Mouse (Mus musculus) CH12.LX (cell line): ENCODE results near the gene Insm1. TPM values are rescaled to one million over a fixed set of nuclear protein-coding genes. Genes with fewer than 3 reads are reported as not detected.

Experiments used
- DNase-seq: peaks from one replicate; pipeline ENCODE4 v3.0.0-alpha.2; 2013; ENCODE audit errors: extremely low read depth
- H3K27ac ChIP-seq: 2 replicates; pipeline ENCODE4 v1.5.1; 2012; ENCODE audit warnings: low read depth, mild to moderate bottlenecking, control low read depth, moderate library complexity; ENCODE audit not compliant: insufficient read depth
- H3K27me3 ChIP-seq: replicated peaks from 2 replicates; pipeline ENCODE3; 2012; ENCODE audit warnings: inconsistent platforms
- H3K36me3 ChIP-seq, 2 experiments: replicated peaks in 1 of 2; 2 replicates each; pipeline versions ENCODE3 to v1.6.1; 2012; ENCODE audit warnings: inconsistent platforms in 1 of 2, low read length in 1 of 2, mild to moderate bottlenecking in 1 of 2, mixed read lengths in 1 of 2, moderate library complexity in 1 of 2; ENCODE audit not compliant: control insufficient read depth in 1 of 2, insufficient read depth in 1 of 2
- H3K4me1 ChIP-seq, 2 experiments: 2 replicates each; pipeline ENCODE4 v1.6.1; 2012; ENCODE audit warnings: inconsistent platforms in 1 of 2, moderate library complexity in 1 of 2; ENCODE audit not compliant: insufficient read depth in 2 of 2, control insufficient read depth in 1 of 2
- H3K4me2 ChIP-seq: 2 replicates; pipeline ENCODE4 v1.6.1; 2012; ENCODE audit warnings: low read depth, mild to moderate bottlenecking, control low read depth; ENCODE audit not compliant: poor library complexity, insufficient read depth, severe bottlenecking
- H3K4me3 ChIP-seq, 3 experiments: fragments of 150-350 bp in 1 of 3; sonication (generic) in 1 of 3; replicated peaks in 1 of 3; 2 replicates each; pipeline versions ENCODE3 to v1.5.1; 2011 to 2012; ENCODE audit warnings: low read depth in 2 of 3, low read length in 2 of 3, mild to moderate bottlenecking in 2 of 3, moderate library complexity in 2 of 3, control low read depth in 1 of 3, improper control_type of control experiment in 1 of 3, inconsistent platforms in 1 of 3, mixed read lengths in 1 of 3; ENCODE audit not compliant: poor library complexity in 1 of 3
- H3K79me2 ChIP-seq: replicated peaks from 2 replicates; pipeline ENCODE4 v1.6.1; 2012; ENCODE audit warnings: mild to moderate bottlenecking, moderate library complexity; ENCODE audit not compliant: control insufficient read depth, poor library complexity, insufficient read depth, severe bottlenecking; ENCODE audit errors: extremely low read depth
- H3K9ac ChIP-seq: 2 replicates; pipeline ENCODE4 v1.6.1; 2012; ENCODE audit warnings: low read depth, mild to moderate bottlenecking, control low read depth, moderate library complexity; ENCODE audit not compliant: insufficient read depth
- H3K9me3 ChIP-seq: replicated peaks from 2 replicates; pipeline ENCODE3; 2012; ENCODE audit warnings: low read length, inconsistent platforms, mixed read lengths
- CHD1 ChIP-seq: IDR thresholded peaks from 2 replicates; pipeline ENCODE4 v1.6.1; 2012; ENCODE audit warnings: low read depth, low read length, improper control_type of control experiment, inconsistent platforms
- CHD2 ChIP-seq: IDR thresholded peaks from 2 replicates; pipeline ENCODE4 v1.6.1; 2011; ENCODE audit warnings: low read length, improper control_type of control experiment
- EP300 ChIP-seq: IDR thresholded peaks from 2 replicates; pipeline ENCODE4 v1.6.1; 2011; ENCODE audit warnings: low read length, improper control_type of control experiment
- ETS1 ChIP-seq: conservative IDR thresholded peaks from 2 replicates; pipeline ENCODE4 v1.6.1; 2012; ENCODE audit warnings: low read depth, mild to moderate bottlenecking, inconsistent platforms, low read length, improper control_type of control experiment, moderate library complexity
- GABPA ChIP-seq: IDR thresholded peaks from 2 replicates; pipeline ENCODE4 v1.6.1; 2012; ENCODE audit warnings: low read depth, low read length, improper control_type of control experiment, inconsistent platforms; ENCODE audit not compliant: insufficient replicate concordance
- JUN ChIP-seq: IDR thresholded peaks from 2 replicates; pipeline ENCODE4 v1.6.1; 2011; ENCODE audit warnings: low read depth, mild to moderate bottlenecking, low read length, improper control_type of control experiment, moderate library complexity; ENCODE audit not compliant: insufficient read depth
- KAT2A ChIP-seq: IDR thresholded peaks from 2 replicates; pipeline ENCODE4 v1.6.1; 2012; ENCODE audit warnings: low read length, improper control_type of control experiment, inconsistent platforms; ENCODE audit not compliant: insufficient replicate concordance
- MAZ ChIP-seq: IDR thresholded peaks from 2 replicates; pipeline ENCODE4 v1.6.1; 2012; ENCODE audit warnings: low read depth, mild to moderate bottlenecking, inconsistent platforms, low read length, improper control_type of control experiment, moderate library complexity
- MEF2A ChIP-seq: IDR thresholded peaks from 2 replicates; pipeline ENCODE4 v1.6.1; 2014; ENCODE audit warnings: low read depth, mild to moderate bottlenecking, inconsistent platforms, low read length, improper control_type of control experiment, borderline replicate concordance
- MXI1 ChIP-seq: IDR thresholded peaks from 2 replicates; pipeline ENCODE4 v1.6.1; 2011; ENCODE audit warnings: mild to moderate bottlenecking, low read depth, low read length, improper control_type of control experiment
- MYC ChIP-seq: IDR thresholded peaks from 2 replicates; pipeline ENCODE4 v1.6.1; 2011; ENCODE audit warnings: low read depth, mild to moderate bottlenecking, improper control_type of control experiment, low read length
- PAX5 ChIP-seq: IDR thresholded peaks from 2 replicates; pipeline ENCODE4 v1.6.1; 2012; ENCODE audit warnings: low read length, inconsistent platforms, mixed read lengths
- RAD21 ChIP-seq: IDR thresholded peaks from 2 replicates; pipeline ENCODE4 v1.6.1; 2011; ENCODE audit warnings: low read depth, mild to moderate bottlenecking, low read length, improper control_type of control experiment, moderate library complexity
- SIN3A ChIP-seq: IDR thresholded peaks from 2 replicates; pipeline ENCODE4 v1.6.1; 2012; ENCODE audit warnings: low read length, improper control_type of control experiment, inconsistent platforms
- TCF12 ChIP-seq: IDR thresholded peaks from 2 replicates; pipeline ENCODE4 v1.6.1; 2014; ENCODE audit warnings: low read depth, mild to moderate bottlenecking, inconsistent platforms, low read length, improper control_type of control experiment
- ZC3H11A ChIP-seq: IDR thresholded peaks from 2 replicates; pipeline ENCODE4 v1.6.1; 2012; ENCODE audit warnings: low read depth, mild to moderate bottlenecking, inconsistent platforms, low read length, improper control_type of control experiment
- ZKSCAN1 ChIP-seq: IDR thresholded peaks from 2 replicates; pipeline ENCODE4 v1.6.1; 2012; ENCODE audit warnings: low read depth, inconsistent platforms, low read length, improper control_type of control experiment, borderline replicate concordance
- dilution Hi-C: fragments of 300-500 bp; cut with MboI; formaldehyde crosslinking; loops from 2 replicates; pipeline ENCODE4 v1.14.3; 2020; ENCODE audit warnings: low sequenced_read_pairs; ENCODE audit not compliant: extremely low pct_unique_long_range_greater_than_20kb, extremely low pct_ligation_motif_present
- in situ Hi-C: fragments of 300-500 bp; cut with MboI; formaldehyde crosslinking; loops from 3 replicates; pipeline ENCODE4 v1.14.3; 2019; ENCODE audit warnings: low sequenced_read_pairs, low pct_ligation_motif_present, low pct_unique_long_range_greater_than_20kb, mixed read lengths
- polyA plus RNA-seq: library from polyadenylated mRNA; unstranded; fragments of >175 nt; gene quantifications from 2 replicates; pipeline ENCODE4 v1.2.1, GENCODE M21; 2012; ENCODE audit warnings: low read depth; ENCODE audit not compliant: insufficient read length
- total RNA-seq, 2 experiments: library from RNA; depleted of rRNA; stranded (reverse); fragments of 300-350 nt in 1 of 2; fragments of >200 nt in 1 of 2; gene quantifications; 2 replicates each; pipeline ENCODE4 v1.2.3; 2012 to 2014

Gene Insm1
- total and polyA plus RNA-seq, 3 experiments = not detected

- DNase-seq = no peak
- H3K27ac ChIP-seq = no peak overlapping the region
- no peaks in the 10 kb centered on the region for H3K27me3 ChIP-seq
- H3K9me3 ChIP-seq = peaks cover 41% of the 10 kb centered on the region
- no peak overlapping the region for H3K9ac ChIP-seq
- dilution Hi-C loops = no loop called here
- H3K4me1 ChIP-seq = peaks cover 2 to 29% of the 10 kb centered on the region in 2 experiments; a peak in 3 of 4 replicates
- no peak overlapping the region for H3K4me3 ChIP-seq
- TF ChIP-seq PAX5 (no peak), ETS1 (no peak), MAZ (no peak), RAD21 (no peak), MXI1 (no peak), ZKSCAN1 (no peak)
- no peaks in the 10 kb centered on the region for H3K36me3 ChIP-seq
- no peaks in the 10 kb centered on the region for H3K79me2 ChIP-seq
- in situ Hi-C loops = no loop called here
- H3K4me2 ChIP-seq = no peak overlapping the region
These were observed 1.9 kb upstream of the Insm1 start for GRCm38 (mm10) chr2:146219791-146220190.

- no peak overlapping the region for H3K27ac ChIP-seq
- no peaks in the 10 kb centered on the region for H3K27me3 ChIP-seq
- H3K4me3 ChIP-seq = no peak overlapping the region
- no peak for DNase-seq
- TF ChIP-seq KAT2A = no peak
- TF ChIP-seq ZC3H11A = no peak
- TF ChIP-seq EP300 = no peak
- TF ChIP-seq CHD1 = no peak
- TF ChIP-seq JUN = no peak
- TF ChIP-seq SIN3A = no peak
- TF ChIP-seq PAX5 = no peak
- no peak for TF ChIP-seq TCF12
- TF ChIP-seq GABPA = no peak
- TF ChIP-seq CHD2 = no peak
- TF ChIP-seq MEF2A = no peak
- TF ChIP-seq MYC = no peak
- H3K4me1 ChIP-seq = peaks cover 2 to 29% of the 10 kb centered on the region in 2 experiments; a peak in 3 of 4 replicates
- in situ Hi-C loops (no loop called here), dilution Hi-C loops (no loop called here)
- no peak overlapping the region for H3K4me2 ChIP-seq
- H3K9me3 ChIP-seq = peaks cover 41% of the 10 kb centered on the region
- no peaks in the 10 kb centered on the region for H3K79me2 ChIP-seq
- no peak overlapping the region for H3K9ac ChIP-seq
- H3K36me3 ChIP-seq = no peaks in the 10 kb centered on the region
These were observed 1.1 kb upstream of the Insm1 start for GRCm38 (mm10) chr2:146220591-146221075.
